Mouse (Mus musculus) heart, postnatal 25 days (tissue): Measurements from ENCODE around the gene Trip4. TPM values are rescaled to one million over a fixed set of nuclear protein-coding genes. Genes with fewer than 3 reads are reported as not detected.
A peak's percentile ranks its signal among the peaks of the same experiment; 100 is the strongest.

ENCODE experiments used
- DNase-seq: peaks from one replicate; pipeline ENCODE4 v3.0.0; 2022; ENCODE audit warnings: low spot score
- intact Hi-C: fragments of 180-260 bp; cut with DNase I; formaldehyde crosslinking; loops from one replicate; pipeline ENCODE4 v1.15.1; 2025
- total RNA-seq, 2 experiments: library from RNA; stranded (reverse); gene quantifications; 2 replicates each; pipeline ENCODE4 v1.2.3; 2021

Trip4 gene
- 10 to 100 TPM; 15.9 to 18.3 TPM for total RNA-seq

DNA sequence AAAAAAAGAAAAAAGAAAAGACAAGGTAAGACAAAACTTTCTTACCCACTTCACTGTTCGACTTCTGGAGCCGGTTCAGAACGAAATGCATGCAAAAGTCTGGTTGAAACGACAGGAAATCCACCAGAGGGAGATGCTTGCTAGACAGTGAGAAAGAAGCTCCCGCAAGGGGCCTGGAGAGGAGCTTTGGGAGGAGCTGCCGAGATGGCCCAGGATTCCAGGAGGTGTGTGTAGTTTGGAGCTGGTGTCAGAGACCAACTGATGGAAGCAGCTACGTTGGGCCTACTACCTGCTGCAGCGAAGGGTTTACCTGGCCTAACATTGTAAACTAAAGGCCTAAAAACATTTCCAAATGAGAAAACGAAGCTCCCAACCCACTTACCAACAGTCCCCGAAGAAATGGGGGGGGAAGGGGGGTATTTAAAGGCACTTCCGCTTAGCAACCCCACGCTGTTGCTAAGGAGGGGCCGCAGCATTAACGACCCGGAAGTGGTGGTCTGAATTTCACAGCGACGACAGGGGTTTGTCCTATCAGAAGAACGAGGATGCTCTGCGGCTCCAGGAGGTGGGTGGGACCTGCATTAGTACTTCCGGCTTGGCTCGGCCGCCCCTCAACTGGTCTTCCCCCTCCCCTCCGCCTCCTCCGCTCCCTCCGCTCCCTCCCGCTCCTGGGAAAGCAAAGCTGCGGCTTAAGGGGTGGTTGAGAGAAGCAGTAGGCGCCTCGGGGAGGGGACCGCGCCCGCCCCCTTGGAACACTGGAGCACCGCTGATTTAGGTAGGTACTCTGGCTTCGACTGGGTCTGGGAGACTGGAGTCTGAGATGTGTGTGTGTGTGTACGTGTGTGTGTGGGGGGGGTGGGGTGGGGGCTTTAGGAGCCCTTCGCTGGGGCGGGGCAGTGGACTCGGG is at the start of gene Trip4, which contains the start of gene Csnk1g1:
Gene Trip4, minus strand, starts transcription at position 401 of the 907 bp plus-strand sequence.
Gene Csnk1g1, plus strand, starts transcription at position 531 of the 907 bp plus-strand sequence.
- intact Hi-C loops, result loop anchor here (2.0 to 5.0 kb wide), 2 partner anchors 24 to 99 kb away; no protein-coding TSS in a partner anchor
- DNase-seq, result peak; percentile 94

DNA sequence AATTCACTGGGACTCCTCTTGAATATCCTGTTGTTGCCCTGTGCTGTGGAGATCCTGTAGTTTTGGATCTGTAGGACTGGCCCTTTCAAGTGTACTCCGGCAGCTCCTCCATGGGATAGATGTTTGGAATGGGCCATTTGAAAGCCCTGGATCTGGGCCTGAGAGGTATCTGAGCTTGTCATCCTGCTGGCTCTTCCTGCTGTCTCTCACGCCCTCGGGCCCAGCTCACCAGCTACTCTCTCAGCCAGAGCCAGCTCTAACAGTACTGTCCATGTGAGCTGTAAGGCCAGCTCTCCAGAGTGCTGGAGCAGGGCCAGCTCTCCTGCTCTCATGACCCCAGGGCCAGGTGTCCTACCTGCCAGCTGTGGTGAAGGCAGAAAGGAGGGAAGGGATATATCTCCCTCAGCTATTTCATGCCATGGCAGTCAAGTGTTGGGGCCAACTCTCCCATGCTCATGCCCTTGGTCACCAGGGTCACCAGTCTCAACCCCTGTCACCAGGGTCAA is 42.5 kb upstream of the Trip4 start:
- intact Hi-C loops, result no loop called here
- DNase-seq, result no peak

DNA sequence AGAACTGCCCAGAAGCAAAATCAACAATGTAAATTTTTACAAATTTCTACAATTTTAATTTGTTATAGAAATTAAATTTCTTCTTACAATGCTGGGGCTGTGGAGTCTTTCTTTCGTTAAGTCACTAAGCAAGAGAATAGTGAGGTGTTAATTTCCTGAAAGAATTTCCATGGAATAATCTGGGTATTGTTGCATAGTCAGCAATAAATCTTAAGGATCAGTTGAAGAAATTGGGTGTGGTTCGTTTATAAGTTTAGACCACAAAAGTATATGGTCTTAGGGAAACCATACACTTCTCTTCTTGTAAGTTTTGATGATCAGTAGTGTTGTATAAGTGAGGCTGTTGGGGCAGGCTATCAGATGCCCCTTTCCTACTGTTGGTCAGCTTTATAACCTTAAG is 29.0 kb upstream of the Trip4 start:
- intact Hi-C loops, result no loop called here
- DNase-seq, result no peak

DNA sequence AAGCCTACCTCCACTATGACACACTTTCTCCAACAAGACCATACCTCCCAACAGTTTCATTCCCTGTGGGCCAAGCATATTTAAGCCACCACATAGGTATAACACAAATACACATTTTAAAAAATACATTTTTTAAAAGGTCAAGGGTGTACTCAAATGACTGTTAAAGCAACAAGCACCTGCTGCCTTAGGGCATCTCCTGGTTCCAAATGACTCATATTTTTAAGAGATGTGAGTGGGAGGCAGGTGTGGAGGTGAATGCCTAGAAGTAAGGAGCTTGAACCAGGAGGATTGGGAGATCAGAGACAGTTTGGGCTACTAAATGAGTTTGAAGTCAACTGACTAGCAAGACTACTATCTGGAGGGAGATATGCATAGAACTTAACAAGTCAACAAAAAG is 21.2 kb upstream of the Trip4 start:
- no peak for DNase-seq
- intact Hi-C loops, result no loop called here

DNA sequence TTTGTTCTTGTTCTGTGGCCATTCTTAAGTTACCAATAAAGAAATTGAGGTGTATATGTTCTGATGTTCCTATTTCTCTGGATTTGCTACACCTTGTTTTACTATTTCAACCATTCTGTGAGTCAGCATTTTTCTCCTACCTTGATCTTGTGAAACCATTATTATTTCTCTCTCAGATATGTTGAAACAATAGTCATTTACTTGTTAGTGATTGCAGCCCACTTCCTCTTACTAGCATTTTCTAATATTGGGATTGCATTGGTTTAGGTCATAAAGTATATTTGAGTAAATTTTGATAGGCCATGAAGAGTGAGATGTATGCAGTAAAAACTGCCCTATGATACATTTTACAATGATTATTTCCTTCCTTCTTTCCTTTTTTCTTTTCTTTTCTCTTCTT is 19.9 kb upstream of the Trip4 start:
- intact Hi-C loops, result no loop called here
- no peak for DNase-seq

DNA sequence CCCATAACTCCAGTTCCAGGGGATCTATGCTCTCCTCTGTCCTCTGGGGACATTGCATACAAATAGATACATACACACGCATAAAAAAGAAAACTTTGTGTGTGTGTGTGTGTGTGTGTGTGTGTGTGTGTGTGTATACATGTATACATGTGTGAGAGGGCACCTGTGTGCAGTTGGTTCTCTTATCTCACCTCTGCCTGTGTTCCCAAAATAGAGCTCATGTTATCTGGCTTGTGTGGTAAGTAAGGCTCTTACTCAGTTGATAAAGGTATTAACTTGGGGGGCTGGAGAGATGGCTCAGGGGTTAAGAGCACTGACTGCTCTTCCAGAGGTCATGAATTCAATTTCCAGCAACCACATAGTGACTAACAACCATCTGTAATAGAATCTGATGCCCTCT is 8.4 kb upstream of the Trip4 start:
- intact Hi-C loops, result no loop called here
- DNase-seq, result no peak

DNA sequence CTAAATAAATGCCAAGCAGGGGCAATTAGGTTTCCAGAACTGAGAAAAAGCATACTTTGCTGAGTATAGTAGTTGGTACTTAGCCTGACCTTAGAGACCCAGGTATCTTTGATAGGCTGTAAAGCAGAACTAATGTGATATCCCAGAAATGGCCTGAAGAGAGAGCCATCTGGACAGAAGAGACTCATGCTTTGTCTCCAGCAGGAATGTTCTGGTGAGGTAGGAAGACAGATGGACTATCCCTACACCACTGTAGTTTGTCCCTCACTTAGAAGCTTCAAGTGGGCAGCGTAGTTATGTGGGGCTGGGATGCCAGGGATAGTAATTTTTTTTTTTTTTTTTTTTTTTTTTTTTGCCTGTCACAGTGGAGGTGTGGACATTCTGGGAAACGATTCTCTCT is 5.4 kb upstream of the Trip4 start:
- intact Hi-C loops, result no loop called here
- no peak for DNase-seq

DNA sequence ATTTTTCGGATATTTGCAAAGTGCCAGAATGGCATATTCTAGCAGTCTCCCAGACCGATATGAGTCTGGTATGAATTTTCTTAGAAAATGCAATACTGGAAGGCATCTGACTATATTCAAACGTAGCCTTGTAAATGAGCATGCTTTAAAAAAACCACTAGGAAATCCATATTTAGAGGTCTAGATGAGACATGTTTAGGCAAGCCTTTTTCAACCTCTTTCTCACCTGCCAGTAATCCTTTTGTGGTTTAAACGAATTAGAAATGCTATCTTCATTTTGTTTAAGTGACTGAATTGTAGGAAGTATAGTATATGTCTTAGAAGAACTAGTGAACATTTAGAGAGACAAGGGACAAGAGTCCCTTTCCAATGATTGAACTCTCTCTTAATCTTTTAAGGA is 1.2 kb upstream of the Trip4 start:
- intact Hi-C loops, result loop anchor here (2.0 to 5.0 kb wide), 2 partner anchors 25 to 97 kb away; no protein-coding TSS in a partner anchor
- DNase-seq, result no peak

DNA sequence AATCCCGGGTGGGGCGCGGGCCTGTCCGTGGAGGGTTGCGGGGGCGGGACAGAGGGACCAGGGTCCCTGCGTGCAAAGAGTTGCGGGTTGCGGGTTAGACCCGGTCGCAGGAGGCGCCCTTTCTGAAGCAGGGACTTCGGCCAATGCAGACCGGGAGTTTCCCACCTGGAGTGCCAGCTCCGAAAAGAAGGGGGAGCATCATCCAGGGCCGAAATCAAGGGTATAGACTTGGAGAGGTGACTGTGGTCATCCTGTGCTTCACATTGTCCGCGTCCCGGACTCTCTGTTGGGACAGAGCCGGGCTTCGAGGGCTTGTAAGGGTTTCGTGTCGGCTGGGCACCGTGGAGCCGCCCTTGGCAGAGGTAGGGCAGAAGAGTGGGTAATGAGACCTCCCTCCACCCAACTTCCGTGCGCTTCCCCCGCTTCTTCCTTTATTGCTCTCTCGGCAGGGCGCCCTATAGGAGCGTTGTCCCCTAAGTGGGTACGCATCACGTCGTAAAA is 757 bp upstream of the Trip4 start:
- peak; percentile 8 for DNase-seq
- intact Hi-C loops, result loop anchor here (2.0 to 5.0 kb wide), 2 partner anchors 25 to 98 kb away; no protein-coding TSS in a partner anchor

DNA sequence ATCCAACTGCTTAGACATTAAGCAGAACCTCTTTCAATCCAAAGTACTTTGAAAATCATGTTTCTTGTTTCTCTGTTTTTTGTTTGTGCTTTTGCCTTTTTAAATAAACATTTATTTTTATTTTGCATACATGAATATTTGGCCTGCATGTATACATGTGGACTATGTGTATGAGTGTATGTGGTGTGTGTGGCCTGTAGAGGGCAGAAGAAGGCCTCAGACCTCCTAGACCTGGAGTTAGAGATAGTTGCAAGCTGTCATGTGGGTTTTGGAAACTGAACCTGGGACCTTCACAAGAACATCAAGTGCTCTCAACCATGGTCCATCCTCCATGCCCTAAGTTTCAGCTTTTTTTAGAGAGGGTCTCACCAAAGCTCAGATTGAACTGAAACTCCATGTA is 5.2 kb downstream of the Trip4 start:
- intact Hi-C loops, result no loop called here
- no peak for DNase-seq

DNA sequence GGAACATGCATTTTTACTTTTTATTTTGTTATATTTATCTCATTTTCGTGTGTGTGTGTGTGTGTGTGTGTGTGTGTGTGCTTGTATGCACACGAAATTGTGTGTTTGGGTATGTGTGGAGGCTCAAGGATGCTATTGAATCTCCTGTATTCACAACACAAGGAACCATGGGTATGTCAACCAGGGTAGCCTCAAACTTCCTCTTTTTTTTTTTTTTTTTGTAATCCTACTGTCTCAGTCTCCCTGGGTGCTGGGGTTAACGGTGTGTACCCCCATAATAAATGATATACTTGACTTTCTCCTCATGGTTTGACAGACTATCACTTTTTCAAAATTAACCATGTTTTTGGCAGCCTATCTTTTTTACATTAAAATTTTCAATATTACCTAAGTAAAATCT is 5.7 kb downstream of the Trip4 start:
- DNase-seq, result no peak
- intact Hi-C loops, result no loop called here

DNA sequence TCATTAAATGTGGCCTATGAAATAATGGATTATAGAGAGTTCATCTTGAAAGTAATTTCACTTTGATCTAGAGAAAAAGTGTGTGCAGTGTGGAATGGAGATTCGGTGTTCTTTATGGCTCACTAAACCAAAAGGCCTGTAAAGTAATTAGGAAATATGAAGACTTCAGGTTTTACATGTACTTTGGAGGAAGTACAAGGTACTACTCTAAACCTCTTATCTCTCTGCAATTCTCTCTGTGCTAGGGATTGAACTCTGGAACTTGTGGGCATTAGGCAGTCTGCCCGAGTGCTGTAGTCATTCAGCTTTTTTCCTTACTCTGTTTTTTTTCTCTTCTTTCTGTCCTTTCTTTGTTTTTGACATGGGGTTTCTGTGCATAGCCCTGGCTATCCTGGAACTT is 11.6 kb downstream of the Trip4 start:
- intact Hi-C loops, result no loop called here
- no peak for DNase-seq

DNA sequence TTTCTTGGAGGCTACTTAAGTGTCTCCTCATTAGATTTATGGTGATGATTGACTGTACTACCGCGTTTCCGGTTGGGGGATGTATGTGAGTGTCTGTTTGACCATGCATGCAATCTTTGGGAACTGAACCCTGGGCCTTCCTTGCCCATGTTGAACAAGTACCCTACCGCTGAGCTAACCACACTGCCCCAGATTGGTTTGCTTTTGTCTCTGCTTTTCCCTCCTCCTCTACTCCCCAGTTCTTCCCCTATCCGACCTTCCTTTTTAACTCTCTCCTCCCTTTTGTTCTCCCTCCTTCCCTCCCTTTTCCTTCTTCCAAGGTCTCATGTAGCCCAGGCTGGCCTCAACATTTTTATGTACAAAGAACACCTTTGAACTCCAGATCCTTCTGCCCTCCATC is 17.5 kb downstream of the Trip4 start:
- DNase-seq, result no peak
- intact Hi-C loops, result no loop called here

DNA sequence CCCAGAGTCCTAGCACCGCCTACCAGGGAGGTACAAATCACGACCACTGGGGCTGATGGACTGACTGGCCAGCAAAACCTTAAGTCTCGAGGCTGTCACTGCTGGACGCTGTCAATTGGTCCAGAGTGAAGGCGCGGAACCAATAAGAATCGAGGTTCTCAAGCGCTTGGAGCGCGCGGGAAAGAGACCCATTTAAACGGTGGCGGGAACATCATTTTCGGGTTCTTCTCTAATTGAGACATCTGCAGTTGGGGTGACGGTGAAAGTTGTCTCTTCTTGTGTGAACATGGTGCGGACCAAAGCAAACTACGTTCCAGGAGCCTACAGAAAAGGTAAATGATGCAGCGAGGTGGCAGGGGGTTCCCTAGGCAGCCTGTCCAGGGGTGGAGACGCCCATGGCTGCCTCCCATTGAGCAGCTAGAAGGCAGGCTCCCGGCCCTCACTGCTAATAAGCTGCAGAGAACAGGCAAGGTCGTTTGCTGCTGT is 18.4 kb downstream of the Trip4 start, which contains the start of gene Pclaf:
Gene Pclaf, plus strand, starts transcription at position 95 of the 486 bp plus-strand sequence.
- DNase-seq, result peak; percentile 58
- intact Hi-C loops, result no loop called here

DNA sequence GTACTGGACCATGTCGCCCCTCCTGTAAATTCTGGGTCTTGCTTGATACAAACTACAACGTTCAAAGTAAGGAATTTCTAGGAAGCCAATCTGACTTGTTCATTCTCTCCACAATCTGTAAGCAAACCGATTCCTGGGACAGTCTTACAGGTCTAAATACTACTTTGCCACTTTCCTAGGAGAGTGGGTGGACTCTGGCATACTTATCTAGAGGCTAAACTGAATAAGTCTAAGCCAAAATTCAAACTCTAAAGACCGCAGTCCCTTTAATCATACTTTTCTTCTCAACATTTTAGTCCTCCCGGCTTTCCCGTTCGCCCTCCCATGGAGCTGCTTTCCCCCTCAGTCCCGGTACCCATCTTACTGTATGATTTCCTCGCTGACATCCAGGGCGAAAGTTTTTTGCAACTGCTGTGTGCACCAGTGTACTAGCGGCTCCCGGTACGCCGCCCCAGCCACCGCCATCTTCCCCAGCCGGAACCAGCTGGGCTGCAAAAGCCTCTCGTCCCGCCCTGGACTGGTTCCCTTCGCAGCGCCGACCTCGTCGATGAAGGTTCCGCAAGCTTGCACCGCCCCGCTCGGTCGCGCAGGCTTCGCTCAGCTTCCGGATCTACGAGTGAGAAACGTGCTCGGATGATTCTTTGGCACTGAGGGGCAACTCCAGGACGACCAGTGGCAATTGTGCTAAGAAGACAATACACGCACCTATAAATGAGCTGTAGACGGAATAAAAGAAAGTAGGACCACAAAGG is 23.9 kb downstream of the Trip4 start:
- intact Hi-C loops, result loop anchor here (2.0 kb wide), 1 partner anchor 24 kb away; the partner anchor contains the start of genes Csnk1g1 and Trip4
- peak; percentile 80 for DNase-seq

DNA sequence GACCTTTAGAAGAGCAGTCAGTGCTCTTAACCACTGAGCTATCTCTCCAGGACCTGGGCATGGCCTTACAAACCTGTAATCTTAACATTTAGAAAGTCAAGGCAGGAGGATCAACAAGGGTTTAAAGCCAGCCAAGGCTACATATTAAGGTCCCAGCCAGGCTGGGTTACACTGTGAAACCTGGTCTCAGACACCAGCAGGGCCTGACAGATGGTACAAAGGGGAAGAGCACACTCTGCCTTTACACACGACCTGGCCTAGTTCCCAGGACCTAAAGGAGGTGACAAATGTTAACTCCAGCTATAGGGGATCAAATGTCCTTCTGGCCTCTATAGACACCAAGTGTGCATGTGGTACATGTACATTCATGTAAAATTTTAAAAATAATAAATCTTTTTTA is 48.9 kb downstream of the Trip4 start:
- intact Hi-C loops, result no loop called here
- no peak for DNase-seq

DNA sequence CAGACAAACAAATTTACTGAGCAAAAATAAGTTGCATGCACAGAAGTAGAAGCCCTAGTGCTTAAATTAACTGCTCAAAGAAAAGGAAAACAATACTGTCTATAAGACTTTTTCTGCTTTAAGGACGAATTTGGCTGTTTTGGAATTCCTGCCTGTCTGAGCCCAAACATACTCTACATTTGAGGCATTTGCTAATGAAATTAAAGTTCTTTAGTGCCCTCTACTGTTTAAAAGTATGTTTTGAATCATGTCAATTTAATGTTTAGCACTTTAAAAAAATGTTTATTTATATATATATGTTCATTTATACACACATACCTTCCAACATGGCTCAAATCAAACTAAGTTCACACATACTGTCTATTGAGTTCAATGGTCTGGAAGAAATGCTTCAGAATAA is 58.4 kb downstream of the Trip4 start:
- DNase-seq, result no peak
- intact Hi-C loops, result loop anchor here (2.0 kb wide), 1 partner anchor 155 kb away; no protein-coding TSS in a partner anchor

DNA sequence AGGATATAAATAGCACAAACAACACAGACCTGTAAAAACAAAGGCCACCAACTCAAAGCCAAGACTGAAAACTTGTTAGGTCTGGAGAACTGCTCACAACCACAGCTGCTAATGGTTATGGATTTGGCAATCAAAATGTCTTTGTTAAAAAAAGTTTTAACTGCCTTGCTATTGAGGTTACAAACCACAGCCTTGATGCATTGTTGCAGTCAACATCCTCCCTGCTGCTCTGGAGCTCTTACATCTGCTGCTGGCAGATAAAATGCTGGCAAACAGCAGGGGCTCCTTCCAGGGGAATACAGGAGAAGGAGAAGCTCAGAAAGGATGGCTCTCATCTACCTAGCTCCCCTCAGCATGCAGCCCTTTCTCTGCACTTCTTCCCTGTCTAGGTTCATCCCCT is 60.4 kb downstream of the Trip4 start:
- intact Hi-C loops, result loop anchor here (2.0 kb wide), 2 partner anchors 183 to 243 kb away; no protein-coding TSS in a partner anchor
- peak; percentile 3 for DNase-seq

DNA sequence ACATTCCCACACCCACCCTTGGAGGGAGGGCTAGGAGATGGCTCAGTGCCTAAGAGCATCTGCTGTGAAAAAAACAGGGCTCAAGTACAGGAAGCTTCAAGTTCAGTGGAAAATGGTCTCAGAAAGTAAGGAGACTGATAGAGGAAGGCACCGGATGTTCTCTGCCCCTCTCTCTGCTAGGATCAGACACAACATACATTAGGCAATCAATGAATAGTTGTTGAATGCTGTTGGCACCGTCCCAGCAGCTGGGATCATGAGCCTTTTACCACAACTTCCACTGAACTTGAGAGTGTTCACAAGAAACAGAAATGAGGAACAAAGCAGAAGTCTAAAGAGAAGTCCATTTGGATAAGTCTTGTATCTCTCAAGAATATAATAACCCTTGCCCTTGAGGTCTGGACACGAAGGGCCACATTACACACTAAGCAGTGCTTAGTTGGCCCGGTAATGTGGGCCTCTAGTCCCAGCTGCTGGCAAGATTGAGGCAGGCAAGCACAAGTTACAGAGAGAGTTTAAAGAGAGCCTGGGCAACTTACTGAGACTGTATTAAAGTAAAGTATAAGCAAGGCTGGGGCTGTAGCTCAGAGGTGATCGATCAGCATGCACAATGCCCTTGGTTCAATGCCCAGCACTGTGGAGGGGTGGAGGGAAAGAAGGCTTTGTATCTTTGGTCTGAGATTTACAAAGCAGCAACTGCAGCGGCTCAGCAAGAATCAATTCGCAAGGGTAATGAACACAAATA is 64.0 kb downstream of the Trip4 start:
- intact Hi-C loops, result no loop called here
- peak; percentile 6 for DNase-seq
